Mouse (Mus musculus): ENCODE results near the gene Cep112.

DNA sequence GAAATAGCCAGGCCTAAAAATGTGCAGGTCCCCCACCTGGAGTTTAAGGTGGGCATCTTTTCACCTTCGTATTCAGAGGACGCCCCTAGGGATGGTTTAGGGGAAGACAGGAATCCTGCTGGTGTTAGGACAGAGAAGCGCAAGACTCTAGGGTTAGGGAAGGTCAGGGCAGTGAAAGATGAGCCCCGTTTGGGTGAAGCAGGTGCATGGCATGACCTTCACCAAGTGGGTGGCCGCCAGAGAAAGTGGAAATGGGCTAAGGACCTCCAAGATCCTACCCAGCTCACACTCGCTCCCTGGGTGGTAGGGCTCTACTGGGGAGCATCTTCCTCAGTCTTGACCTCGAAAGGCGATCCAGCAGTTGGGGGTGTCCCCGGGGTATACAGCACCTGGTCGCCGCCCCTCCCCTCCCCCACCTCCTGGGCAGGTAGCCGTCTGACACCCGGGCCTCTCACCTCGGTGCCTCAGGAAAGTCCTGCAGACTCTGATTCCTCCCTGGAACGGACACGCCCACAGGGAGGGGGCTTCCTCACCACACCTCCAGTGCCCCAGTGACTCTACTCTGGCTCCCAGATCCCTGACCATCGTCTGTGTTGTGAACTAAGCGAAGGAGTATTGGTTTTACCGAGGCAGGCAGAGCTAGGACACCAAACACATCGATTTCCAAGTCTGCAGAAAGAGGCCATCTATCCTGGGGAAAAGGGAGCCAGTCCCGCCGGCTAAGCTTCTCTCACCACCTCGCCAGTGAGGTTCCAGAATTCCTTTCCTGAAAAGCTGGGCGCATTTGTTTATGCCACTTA is 484.6 kb downstream of the Cep112 start:
- no peak for TF ChIP-seq CTCF (IDR thresholded peaks at IDR 0.05; ENCODE audit: control insufficient read depth, insufficient read depth, insufficient read length)
- no peak for TF ChIP-seq MAX (IDR thresholded peaks at IDR 0.05)
- TF ChIP-seq USF1 (IDR thresholded peaks at IDR 0.05; ENCODE audit: low read depth), result no peak
- TF ChIP-seq MYOD1 (IDR thresholded peaks at IDR 0.05; ENCODE audit: control insufficient read depth, insufficient read length, low read depth), result no peak
- no peak for TF ChIP-seq MYOG (IDR thresholded peaks at IDR 0.05; ENCODE audit: control insufficient read depth, extremely low read depth, insufficient read length)
